12 mouse cellular contexts compared by ENCODE assay signal in the genomic region with DNA sequence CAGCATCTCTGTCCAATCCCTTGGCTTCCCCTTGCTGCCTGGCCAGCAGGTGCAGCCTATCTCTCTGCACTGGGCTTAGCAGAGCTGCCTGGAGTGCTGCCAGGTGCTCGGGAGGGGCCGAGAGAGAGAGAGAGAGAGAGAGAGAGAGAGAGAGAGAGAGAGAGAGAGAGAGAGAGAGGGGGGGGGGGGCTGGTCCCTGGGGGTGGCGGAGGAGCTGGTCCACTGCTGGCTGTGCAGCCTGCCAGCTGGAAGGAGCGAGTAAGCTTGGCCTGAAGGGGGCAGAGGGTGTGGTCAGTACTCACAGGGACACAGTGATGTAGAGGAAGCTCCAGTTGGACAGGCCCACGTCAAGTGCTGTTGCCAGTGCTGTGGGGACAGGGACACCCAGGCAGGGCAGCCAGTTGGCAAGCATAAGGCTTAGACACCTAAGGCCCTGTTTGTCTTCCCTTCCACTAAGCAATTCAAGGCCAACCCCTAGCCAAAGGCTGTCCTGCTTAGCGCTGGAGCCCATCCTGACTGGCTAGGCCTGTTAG. TPM values are rescaled to one million over a fixed set of nuclear protein-coding genes. Genes with fewer than 3 reads are reported as not detected.
DNase-seq lines count a peak whose midpoint lies in the region; ATAC-seq and TF ChIP-seq lines count a peak whose summit lies in the region.
"Had no signal": no experiment of that assay in that cellular context is flagged by ENCODE, and none has a peak within 500 bp of the region (broad histone marks: within the 10 kb centered on the region; RNA-seq: fewer than 3 reads in every experiment).

No protein-coding gene starts in this region.

- no peak overlapping the region for H3K4me2 ChIP-seq in forebrain, embryonic 14.5 days (ENCODE audit: low read length)
- H3K4me2 ChIP-seq in forebrain, embryonic 12.5 days = no peak overlapping the region
- H3K4me2 ChIP-seq in intestine, postnatal 0 days (replicated peaks; ENCODE audit: low read depth) = no peak overlapping the region
- H3K4me2 ChIP-seq: embryonic facial prominence, embryonic 13.5 days; neural tube, embryonic 13.5 days had no signal

- peaks cover 6% of the 10 kb centered on the region for H3K4me1 ChIP-seq in forebrain, embryonic 14.5 days (ENCODE audit: control insufficient read depth, insufficient read depth, low read length)
- peaks cover 22% of the 10 kb centered on the region for H3K4me1 ChIP-seq in forebrain, embryonic 12.5 days
- H3K4me1 ChIP-seq in intestine, postnatal 0 days (replicated peaks; ENCODE audit: control insufficient read depth, insufficient read depth, low read length) = peaks cover 12% of the 10 kb centered on the region

- DNase-seq in forebrain, embryonic 14.5 days (ENCODE audit: low spot score) = no peak
- DNase-seq in 3T3-L1 (ENCODE audit: low read depth, low spot score) = peak; percentile 28
- DNase-seq in cerebellum, adult 9-11 months = peak; percentile 83
- no peak for DNase-seq in layer of hippocampus, adult 9-10 months (ENCODE audit: low spot score)
- no peak for DNase-seq in natural killer cell, adult 2 months (ENCODE audit: low spot score in 2 of 2)
- DNase-seq: layer of hippocampus, adult 9-11 months had no signal

- H3K9ac ChIP-seq in forebrain, embryonic 14.5 days (ENCODE audit: low read length) = no peak overlapping the region
- H3K9ac ChIP-seq in forebrain, embryonic 12.5 days = no peak overlapping the region
- H3K9ac ChIP-seq in intestine, postnatal 0 days (ENCODE audit: low read depth, low read length) = 0 out of 2 replicates have a peak overlapping the region, but pooled peaks have one; percentile 0
- H3K9ac ChIP-seq: embryonic facial prominence, embryonic 13.5 days; neural tube, embryonic 13.5 days had no signal

- H3K27ac ChIP-seq in forebrain, embryonic 14.5 days (ENCODE audit: low read depth, low read length) = no peak overlapping the region
- no peak overlapping the region for H3K27ac ChIP-seq in forebrain, embryonic 12.5 days
- peak overlapping the region; percentile 96; the same call in 1 of the 2 replicates for H3K27ac ChIP-seq in intestine, postnatal 0 days (ENCODE audit: low read depth, low read length)
- H3K27ac ChIP-seq: embryonic facial prominence, embryonic 13.5 days; neural tube, embryonic 13.5 days had no signal

- H3K27me3 ChIP-seq in forebrain, embryonic 14.5 days (replicated peaks; ENCODE audit: control insufficient read depth, insufficient read depth, low read length) = 0 out of 2 replicates have a peak, but pooled peaks cover 1% of the 10 kb centered on the region
- no peaks in the 10 kb centered on the region for H3K27me3 ChIP-seq in forebrain, embryonic 12.5 days
- no peaks in the 10 kb centered on the region for H3K27me3 ChIP-seq in intestine, postnatal 0 days (replicated peaks; ENCODE audit: control insufficient read depth, insufficient read depth, low read length)
- H3K27me3 ChIP-seq: embryonic facial prominence, embryonic 13.5 days had no signal

- peaks cover 36% of the 10 kb centered on the region for H3K36me3 ChIP-seq in forebrain, embryonic 14.5 days (ENCODE audit: control insufficient read depth, insufficient read depth, low read length)
- H3K36me3 ChIP-seq in forebrain, embryonic 12.5 days (replicated peaks) = peaks cover 30% of the 10 kb centered on the region
- peaks cover 52% of the 10 kb centered on the region for H3K36me3 ChIP-seq in intestine, postnatal 0 days (ENCODE audit: control insufficient read depth, insufficient read depth)

- no peaks in the 10 kb centered on the region for H3K9me3 ChIP-seq in forebrain, embryonic 14.5 days (replicated peaks; ENCODE audit: control insufficient read depth, low read length)
- no peaks in the 10 kb centered on the region for H3K9me3 ChIP-seq in forebrain, embryonic 12.5 days
- no peaks in the 10 kb centered on the region for H3K9me3 ChIP-seq in intestine, postnatal 0 days (ENCODE audit: control insufficient read depth)
- H3K9me3 ChIP-seq: embryonic facial prominence, embryonic 13.5 days; neural tube, embryonic 13.5 days had no signal

- 41% methylated on average over 4 of the region's 6 CpGs for WGBS in forebrain, embryonic 14.5 days
- WGBS in forebrain, embryonic 12.5 days = 57% methylated on average over 5 of the region's 6 CpGs
- 37% methylated on average over 5 of the region's 6 CpGs for WGBS in intestine, postnatal 0 days

- ATAC-seq in forebrain, embryonic 14.5 days = peak; percentile 37; the same call in 1 of the 2 replicates
- ATAC-seq in forebrain, embryonic 12.5 days (ENCODE audit: low FRiP score) = no peak
- no peak for ATAC-seq in intestine, postnatal 0 days
- ATAC-seq in megakaryocyte-erythroid progenitor cell, adult 5-6 weeks (replicated peaks; ENCODE audit: low FRiP score, low TSS enrichment, poor library complexity, severe bottlenecking) = no peak

- peak; percentile 0; the same call in 1 of the 2 replicates for TF ChIP-seq CTCF in intestine, postnatal 0 days (IDR thresholded peaks at IDR 0.05; ENCODE audit: low read depth)

- no peak overlapping the region for H3K4me3 ChIP-seq in forebrain, embryonic 14.5 days (ENCODE audit: low read depth, low read length)
- H3K4me3 ChIP-seq in forebrain, embryonic 12.5 days (replicated peaks) = no peak overlapping the region
- no peak overlapping the region for H3K4me3 ChIP-seq in intestine, postnatal 0 days (ENCODE audit: low read depth, low read length)
- H3K4me3 ChIP-seq: embryonic facial prominence, embryonic 13.5 days; neural tube, embryonic 13.5 days had no signal

RNA-seq across cellular contexts. Expression of a gene that starts 5.8 kb away (rescaled TPM):
- 54.7 and 56.4 TPM in 2 replicates for polyA plus RNA-seq in forebrain, embryonic 14.5 days (2014; fragmentation: Nextera tagmentation; extraction: Ambion mirVana)
- polyA plus RNA-seq in forebrain, embryonic 12.5 days (2016; fragmentation: Nextera tagmentation; extraction: Ambion mirVana) = 57.9 and 62.4 TPM in 2 replicates
- polyA plus RNA-seq in intestine, postnatal 0 days (2015; fragmentation: Nextera tagmentation; extraction: Ambion mirVana) = 199 and 209 TPM in 2 replicates
- 23.8 and 53.9 TPM in 2 replicates for total RNA-seq in megakaryocyte-erythroid progenitor cell, adult 5-6 weeks (2014; fragmentation: Nextera tagmentation)
- total RNA-seq in megakaryocyte-erythroid progenitor cell, adult 5-6 weeks (2017) = 15.9 and 21.0 TPM in 2 replicates

RNA-seq across cellular contexts. Expression of a gene that starts 44.4 kb away (rescaled TPM):
- 95.5 and 101 TPM in 2 replicates for polyA plus RNA-seq in forebrain, embryonic 14.5 days (2014; fragmentation: Nextera tagmentation; extraction: Ambion mirVana)
- 94.6 and 99.7 TPM in 2 replicates for polyA plus RNA-seq in forebrain, embryonic 12.5 days (2016; fragmentation: Nextera tagmentation; extraction: Ambion mirVana)
- 62.2 and 63.6 TPM in 2 replicates for polyA plus RNA-seq in intestine, postnatal 0 days (2015; fragmentation: Nextera tagmentation; extraction: Ambion mirVana)
- 23.5 and 31.5 TPM in 2 replicates for total RNA-seq in megakaryocyte-erythroid progenitor cell, adult 5-6 weeks (2014; fragmentation: Nextera tagmentation)
- total RNA-seq in megakaryocyte-erythroid progenitor cell, adult 5-6 weeks (2017) = 11.6 and 16.4 TPM in 2 replicates

RNA-seq across cellular contexts. Expression of a gene that starts 47.2 kb away (rescaled TPM):
- polyA plus RNA-seq in forebrain, embryonic 14.5 days (2014; fragmentation: Nextera tagmentation; extraction: Ambion mirVana) = 4.8 and 4.9 TPM in 2 replicates
- polyA plus RNA-seq in forebrain, embryonic 12.5 days (2016; fragmentation: Nextera tagmentation; extraction: Ambion mirVana) = 10.6 and 11.4 TPM in 2 replicates
- polyA plus RNA-seq in intestine, postnatal 0 days (2015; fragmentation: Nextera tagmentation; extraction: Ambion mirVana) = 0.25 and 0.41 TPM in 2 replicates
- not detected in 2 replicates for total RNA-seq in megakaryocyte-erythroid progenitor cell, adult 5-6 weeks (2014; fragmentation: Nextera tagmentation)
- total RNA-seq in megakaryocyte-erythroid progenitor cell, adult 5-6 weeks (2017) = not detected in 2 replicates
- polyA plus RNA-seq: liver, embryonic 16.5 days had no signal

Comparison
In these comparisons a context has a peak if more than half of its experiments do, and no peak if none do; other contexts are left out.
1. DNase-seq: peak in 3T3-L1 (single experiment) and cerebellum, adult 9-11 months (single experiment); none in forebrain, embryonic 14.5 days (single experiment), layer of hippocampus, adult 9-10 months (single experiment) and natural killer cell, adult 2 months (0 of 2).